Mouse (Mus musculus) layer of hippocampus, adult 11-12 months (tissue): Measurements from ENCODE around the gene Bad.

Experiments used
- DNase-seq: peaks from one replicate; pipeline ENCODE4 v3.0.0; 2022; ENCODE audit warnings: low spot score

Bad gene

GRCm38 (mm10) chr19:6969665-6970381 is 28.2 kb downstream of the Bad start:
- DNase-seq = no peak

GRCm38 (mm10) chr19:6970460-6971085 is 28.9 kb downstream of the Bad start:
- no peak for DNase-seq

GRCm38 (mm10) chr19:6971644-6972043 is 30.0 kb downstream of the Bad start:
- DNase-seq = peak; percentile 5

DNA sequence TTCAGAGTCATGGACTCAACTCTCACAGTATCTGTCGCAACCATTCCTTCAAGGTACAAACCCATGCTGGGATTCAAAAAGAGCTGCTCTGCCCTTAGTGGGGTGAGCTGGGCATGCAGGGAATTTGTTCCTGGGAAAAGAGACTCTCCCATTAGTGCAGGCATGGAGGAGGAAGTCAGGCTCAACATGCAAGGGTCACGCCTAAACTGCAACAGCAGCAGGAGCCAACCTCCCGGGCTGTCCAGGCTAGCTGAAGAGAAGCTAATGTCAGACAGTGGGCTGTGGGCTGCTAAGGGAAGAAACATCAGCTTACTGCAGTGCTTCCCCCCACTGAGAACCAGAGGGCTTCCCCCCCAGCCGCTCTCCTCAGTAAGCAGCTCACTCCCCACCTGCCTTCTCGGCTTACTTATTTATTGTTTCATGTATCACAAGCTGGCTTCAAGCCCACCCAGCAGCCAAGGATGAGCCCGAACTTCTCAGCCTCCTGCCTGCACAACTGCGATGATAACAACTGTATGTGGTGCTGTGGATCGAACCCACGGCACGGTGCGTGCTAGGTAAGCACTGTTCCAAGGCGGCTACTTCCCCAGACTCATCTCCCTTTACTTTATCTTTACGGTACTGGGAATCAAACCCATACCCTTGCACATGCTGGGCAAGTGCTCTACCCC is 30.7 kb downstream of the Bad start:
- DNase-seq = no peak

GRCm38 (mm10) chr19:6973581-6974190 is 32.0 kb downstream of the Bad start:
- DNase-seq = no peak

DNA sequence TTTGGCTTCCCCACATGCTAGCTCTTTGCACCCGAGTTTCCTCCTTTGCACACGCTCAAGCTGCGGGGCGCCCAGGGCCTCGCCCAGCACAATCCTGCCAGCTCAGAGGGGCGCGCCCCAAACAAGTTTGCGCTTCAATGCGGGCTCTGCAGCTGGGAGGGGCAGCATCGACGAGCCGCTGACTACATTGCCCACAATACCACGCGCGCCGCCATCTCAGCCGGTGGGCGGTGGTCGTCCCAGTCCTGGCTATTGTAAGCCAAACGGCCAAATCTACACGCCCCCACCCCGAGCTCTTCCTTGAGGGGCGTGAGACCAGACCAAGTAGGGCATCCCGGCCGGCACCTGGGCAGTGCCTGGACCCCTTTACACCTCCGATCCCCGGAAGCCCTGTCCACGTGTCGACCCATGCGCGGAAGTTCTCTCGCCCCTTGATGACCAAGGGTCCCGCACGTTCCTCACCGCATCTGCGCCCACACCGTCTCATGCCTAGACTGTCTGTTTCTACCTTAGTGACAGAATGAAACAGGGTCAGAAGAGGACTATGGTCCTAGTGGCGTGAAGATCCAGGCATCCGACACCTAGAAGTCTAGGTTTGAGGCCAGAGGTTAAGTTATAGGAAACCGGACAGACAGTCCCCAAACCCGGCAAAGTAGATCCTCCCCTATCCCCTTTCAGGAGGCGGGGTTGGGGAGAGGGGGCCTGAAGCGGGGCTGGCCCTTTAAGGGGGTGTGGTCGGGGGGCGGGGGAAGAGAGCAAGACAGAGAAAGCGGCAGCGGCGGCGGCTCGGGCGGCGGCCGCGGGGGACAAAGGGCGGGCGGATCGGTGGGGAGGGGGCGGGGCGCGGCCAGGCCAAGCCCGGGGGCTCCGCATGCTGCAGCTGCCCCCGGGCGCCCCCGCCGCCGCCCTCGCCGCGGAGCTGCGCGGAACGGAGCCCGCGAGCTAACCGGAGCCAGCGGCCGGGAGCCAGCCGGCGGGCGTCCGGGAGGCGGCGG is 32.8 kb downstream of the Bad start, which contains the start of gene Ppp1r14b:
Ppp1r14b (plus strand) TSS at position 758 of the 995 bp plus-strand sequence.
- peak; percentile 75 for DNase-seq

DNA sequence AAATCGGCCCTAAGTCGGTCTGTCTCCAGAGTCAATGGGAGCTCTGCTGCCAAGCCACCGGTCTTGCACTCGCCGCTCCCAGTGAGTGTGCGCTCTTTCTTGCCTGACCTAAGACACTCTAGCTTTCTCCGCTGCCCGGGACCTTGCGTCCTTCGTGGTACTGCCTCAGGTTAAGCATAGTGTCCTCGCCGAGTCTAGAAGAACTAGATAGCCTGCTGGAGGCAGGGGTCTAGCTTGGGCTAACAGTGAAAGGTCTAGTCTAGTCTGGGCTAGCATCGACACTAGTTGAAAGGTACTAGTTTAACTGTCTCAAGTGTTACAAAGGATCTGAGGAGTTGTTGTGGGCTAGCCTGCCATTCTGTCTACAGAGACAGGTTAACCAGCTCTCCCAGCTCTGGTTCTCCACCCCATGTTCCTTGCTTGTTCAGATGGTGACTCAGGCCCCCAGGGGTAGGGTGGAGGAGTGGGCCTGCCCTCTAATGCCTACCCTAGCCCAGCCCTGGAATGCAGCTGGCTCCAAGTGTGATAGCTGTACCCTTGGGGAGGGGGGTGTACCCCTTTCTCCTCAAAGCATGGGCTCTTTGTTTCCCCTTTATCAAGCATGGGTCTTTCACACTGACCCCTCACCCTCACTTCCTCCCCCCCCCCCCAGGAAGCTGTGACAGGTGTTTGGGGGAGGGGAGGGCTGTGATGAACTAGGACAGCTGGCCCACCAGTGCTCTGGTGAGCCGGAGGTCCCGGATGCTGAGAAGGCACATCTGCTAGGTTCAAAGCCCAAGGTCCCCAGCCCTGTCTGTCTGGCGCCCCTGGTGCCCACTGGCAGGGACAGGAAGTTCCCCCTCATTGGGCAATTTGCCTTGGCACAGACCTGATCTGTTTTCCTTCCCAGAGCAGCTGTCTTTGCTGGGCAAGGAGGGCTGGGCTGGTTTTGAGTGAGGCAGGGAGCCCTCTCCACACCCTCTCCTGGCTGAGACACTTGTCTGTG is 34.2 kb downstream of the Bad start, which contains the start of gene Plcb3:
Plcb3 (minus strand) TSS at position 934 of the 985 bp plus-strand sequence.
- peak; percentile 71 for DNase-seq

DNA sequence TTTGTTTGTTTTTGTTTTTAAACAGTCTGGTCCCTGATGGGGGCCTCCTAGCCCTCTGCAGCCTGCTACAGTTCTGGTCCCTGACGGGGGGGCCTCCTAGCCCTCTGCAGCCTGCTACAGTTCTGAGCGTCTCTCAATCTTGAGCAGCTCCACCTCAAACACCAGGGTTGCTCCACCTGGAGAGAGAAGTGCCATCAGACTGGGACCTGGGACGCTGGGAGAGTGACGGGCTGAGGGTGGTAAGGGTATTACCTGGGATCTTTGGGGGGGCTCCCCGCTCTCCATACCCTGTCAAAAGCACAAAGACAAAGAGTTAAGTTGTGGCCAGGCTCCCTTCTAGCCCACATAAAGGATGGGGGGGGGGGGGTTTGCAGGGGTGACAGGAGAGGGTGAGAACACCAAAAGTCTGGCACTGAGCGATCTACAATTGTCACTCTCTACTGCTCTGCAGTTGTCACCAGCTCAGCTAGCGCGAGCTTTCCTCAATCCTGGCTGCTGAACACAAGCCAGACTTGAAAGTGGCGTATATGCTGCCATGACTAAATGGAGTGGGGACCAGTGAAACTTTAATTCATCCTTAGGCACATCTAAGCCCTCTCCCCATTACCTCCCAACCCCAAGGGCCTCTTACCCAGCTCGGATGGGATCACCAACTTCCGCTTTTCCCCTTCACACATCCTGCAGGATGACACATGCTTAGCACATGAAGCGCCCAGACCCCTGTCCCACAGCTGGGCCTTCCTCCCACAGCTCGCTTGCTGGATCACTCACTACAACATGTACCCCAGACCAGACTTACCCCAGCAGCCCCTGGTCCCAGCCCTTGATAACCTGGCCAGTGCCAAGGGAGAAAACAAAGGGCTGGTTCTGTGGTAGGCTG is 36.3 kb downstream of the Bad start:
- no peak for DNase-seq

DNA sequence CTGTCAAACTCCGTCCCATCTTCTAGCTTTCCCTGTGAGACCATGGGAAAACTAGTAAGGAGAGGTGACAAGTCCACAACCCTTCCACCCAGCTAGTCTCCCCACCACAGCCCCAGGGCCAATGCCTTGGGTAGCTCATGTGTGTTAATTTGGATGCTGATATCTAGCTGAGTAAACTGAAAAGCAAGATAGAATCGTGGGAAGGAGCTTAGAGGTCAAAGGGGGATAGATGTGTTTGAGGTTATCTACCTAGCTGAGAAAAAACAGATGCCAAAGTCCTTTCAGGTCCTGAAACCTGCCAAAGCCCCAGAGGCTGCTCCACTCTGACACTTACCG is 36.9 kb downstream of the Bad start:
- no peak for DNase-seq

GRCm38 (mm10) chr19:6979001-6979479 is 37.4 kb downstream of the Bad start:
- DNase-seq = peak; percentile 57

DNA sequence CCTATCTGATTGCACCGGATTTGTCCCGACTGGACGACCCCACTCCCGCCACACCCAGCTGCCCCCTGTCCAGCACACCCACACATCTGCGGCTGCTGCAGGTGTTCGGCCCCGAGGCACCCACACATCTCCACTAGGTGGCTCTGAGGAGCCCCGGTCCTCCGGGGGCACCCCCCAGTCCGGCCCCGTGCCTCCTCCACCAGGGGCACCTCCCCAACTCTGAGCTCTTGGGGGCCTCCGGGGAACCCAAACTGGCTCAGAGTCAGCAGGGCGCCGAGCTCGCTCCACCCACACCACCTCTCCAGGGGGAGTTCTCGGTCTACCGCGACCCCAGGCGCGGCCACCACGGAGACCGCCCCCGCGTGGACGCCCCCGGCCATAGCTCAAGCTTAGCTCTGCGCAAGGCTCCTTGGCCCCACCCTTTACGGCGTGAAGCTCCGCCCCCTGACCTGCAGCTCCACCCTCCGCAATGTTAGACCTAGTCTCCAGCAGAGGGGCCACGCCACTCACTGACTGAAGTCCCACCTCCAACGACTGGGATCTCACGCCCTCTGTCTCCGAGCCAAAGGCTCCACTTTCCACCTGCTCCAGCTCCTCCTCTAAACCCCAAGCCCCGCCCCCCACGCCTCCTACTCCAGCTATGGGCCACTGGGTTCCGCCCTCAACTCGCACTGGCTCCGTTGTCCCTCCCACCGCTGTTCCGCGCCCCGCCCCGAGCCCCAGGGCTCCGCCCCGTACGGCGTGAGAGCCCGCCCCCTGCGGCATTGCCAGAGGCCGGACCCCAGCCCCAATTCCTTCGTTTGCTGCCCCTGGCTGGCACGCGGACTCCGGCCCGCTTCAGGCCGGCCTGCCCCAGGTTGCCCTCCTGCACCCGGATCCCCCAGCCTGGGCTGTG is 38.1 kb downstream of the Bad start:
- DNase-seq = peak; percentile 99

DNA sequence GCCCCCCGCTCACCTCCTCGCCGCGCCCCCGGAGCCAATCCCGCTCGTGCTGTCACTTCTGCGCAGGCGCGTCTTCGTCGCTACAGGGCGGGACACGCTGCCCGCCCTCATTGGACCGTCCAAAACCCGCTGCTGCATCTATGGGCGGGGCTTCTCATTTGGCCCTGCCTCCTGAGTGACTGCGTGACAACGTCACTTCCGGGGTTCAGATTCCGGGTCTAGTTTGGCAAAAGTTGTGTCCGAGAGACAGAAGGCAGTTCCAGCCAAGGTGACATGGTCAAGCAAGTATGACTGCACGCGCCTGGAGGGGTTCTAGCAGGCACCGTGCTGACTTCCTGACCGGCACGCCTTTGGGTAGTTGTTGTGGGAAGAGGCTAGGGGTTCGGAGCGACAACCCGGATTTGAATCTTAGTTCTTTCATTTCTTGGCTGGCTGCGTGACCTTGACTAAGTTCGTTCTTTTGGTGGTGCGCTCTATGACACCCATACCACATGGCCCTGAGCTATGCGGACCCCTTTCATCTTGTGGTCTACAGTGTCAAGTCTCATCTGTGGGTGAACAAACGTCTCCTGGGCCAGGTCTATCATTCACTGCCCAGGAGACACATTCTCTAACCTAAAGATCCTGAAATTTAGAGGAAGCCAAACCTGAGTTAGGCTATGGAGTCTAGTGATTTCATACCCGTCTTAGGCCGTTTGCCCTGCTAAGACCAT is 38.9 kb downstream of the Bad start, which contains the start of gene Fkbp2:
Fkbp2 (minus strand) TSS at position 121 of the 713 bp plus-strand sequence.
- peak; percentile 99 for DNase-seq

DNA sequence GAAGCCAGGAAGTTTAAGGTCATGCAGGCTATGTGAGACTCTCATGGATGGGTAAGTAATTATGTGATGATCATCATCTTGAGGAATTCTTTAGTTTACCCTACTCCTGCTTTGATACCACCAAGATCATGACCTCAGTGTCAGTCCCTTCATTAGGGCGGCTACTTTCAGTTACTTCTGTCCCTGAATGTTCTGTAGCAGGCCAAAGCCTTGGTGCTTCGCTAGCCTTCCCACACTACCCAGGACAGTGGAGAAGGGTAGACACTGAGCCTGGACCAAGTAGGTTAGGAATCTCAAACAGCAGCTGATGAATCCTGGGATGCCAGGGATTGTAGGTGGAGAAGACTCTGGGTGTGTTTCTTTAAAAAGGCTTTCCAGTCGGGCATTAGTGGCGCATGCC is 39.8 kb downstream of the Bad start:
- DNase-seq = no peak

GRCm38 (mm10) chr19:6983621-6984020 is 42.0 kb downstream of the Bad start:
- no peak for DNase-seq

- DNase-seq = no peak
These were observed 43.6 kb downstream of the Bad start for GRCm38 (mm10) chr19:6985300-6985699.

DNA sequence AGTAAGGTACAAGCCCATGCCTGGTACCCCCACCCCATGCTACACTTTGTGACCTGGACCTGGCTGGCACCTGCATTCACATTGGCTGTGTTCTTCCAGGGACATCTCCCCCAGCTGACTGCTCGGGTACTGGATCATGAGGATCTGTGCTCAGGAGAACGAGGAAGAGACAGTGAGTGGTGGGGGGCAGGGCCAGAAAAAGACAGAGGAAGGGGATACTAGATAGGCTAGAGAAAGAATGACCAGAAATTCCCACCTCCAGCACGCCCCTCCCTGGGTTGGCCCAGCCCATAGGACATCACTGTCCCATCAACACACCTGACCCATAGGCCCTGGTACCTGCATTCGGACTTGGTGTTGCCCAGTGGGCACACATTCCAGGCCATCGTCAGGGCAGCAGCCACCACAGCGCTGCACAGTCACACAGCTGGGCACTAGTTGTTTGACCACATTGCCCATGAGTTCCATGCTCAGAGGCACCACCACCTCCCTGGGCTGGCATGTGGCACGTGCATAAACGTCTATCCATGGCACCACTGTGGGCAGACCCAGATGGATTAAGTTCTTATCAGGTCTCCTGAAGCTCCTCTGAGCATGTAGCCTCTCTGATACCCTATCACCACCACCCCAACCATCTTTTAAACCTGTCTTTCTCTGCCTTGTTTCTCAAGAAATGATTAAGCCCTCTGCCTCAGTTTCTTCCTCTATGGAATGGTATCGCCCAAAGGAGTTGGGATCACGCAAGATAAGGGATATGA is 44.5 kb downstream of the Bad start:
- no peak for DNase-seq
